In the genomic region with DNA sequence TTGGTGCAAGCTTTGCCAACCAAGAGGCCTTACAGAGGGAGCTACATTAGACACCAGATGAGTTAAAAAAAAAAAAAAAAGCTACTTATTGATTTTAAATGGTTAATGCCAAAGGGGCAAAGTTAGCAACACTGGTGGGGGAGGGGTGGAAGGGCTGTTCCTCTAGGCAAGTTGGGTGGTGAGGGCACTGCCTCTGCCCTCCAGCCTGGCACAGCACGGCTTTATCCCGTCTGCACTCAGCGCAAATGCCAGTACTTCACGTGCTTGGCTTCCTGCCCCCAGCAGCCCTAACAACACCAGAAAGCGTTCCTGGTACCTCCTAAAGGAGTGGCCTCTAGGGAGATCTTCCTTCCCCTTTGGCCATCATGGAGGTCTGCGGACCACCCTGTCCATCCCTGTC, we compare ENCODE assay signal across 14 mouse cellular contexts. TPM values are rescaled to one million over a fixed set of nuclear protein-coding genes. Genes with fewer than 3 reads are reported as not detected.
DNase-seq lines count a peak whose midpoint lies in the region; ATAC-seq and TF ChIP-seq lines count a peak whose summit lies in the region.
"Had no signal": no experiment of that assay in that cellular context is flagged by ENCODE, and none has a peak within 500 bp of the region (broad histone marks: within the 10 kb centered on the region; RNA-seq: fewer than 3 reads in every experiment).

No protein-coding gene starts in this region.

- peak overlapping the region; percentile 85 for H3K4me2 ChIP-seq in hindbrain, postnatal 0 days (ENCODE audit: low read depth, low read length)
- H3K4me2 ChIP-seq: embryonic facial prominence, embryonic 12.5 days; heart, embryonic 15.5 days; liver, embryonic 15.5 days had no signal

- H3K4me1 ChIP-seq in hindbrain, postnatal 0 days (ENCODE audit: insufficient read depth, low read length) = peaks cover 32% of the 10 kb centered on the region

- no peak overlapping the region for H3K4me3 ChIP-seq in left cerebral cortex, adult 2 months
- peak overlapping the region; percentile 6; the same call in 1 of the 2 replicates for H3K4me3 ChIP-seq in hindbrain, postnatal 0 days (ENCODE audit: low read length)
- H3K4me3 ChIP-seq: embryonic facial prominence, embryonic 12.5 days; heart, embryonic 15.5 days; liver, embryonic 15.5 days had no signal

- H3K27me3 ChIP-seq in hindbrain, postnatal 0 days (ENCODE audit: insufficient read depth, low read length) = no peaks in the 10 kb centered on the region

- ATAC-seq in hindbrain, postnatal 0 days = no peak
- ATAC-seq: intestine, postnatal 0 days had no signal

- WGBS in hindbrain, postnatal 0 days = 46% methylated on average over 6 of the region's 6 CpGs

- H3K36me3 ChIP-seq in hindbrain, postnatal 0 days (ENCODE audit: insufficient read depth, low read length) = no peaks in the 10 kb centered on the region
- H3K36me3 ChIP-seq: embryonic facial prominence, embryonic 12.5 days; heart, embryonic 15.5 days; liver, embryonic 15.5 days had no signal

- peak; percentile 16 for DNase-seq in heart, postnatal 4 days
- no peak for DNase-seq in heart, postnatal 36 days
- no peak for DNase-seq in left cerebral cortex, adult 2 months (ENCODE audit: extremely low spot score in 1 of 2, low spot score in 2 of 2)
- no peak for DNase-seq in left cerebral cortex, postnatal 14 days (ENCODE audit: low spot score in 2 of 2)
- peak; percentile 54 for DNase-seq in hindbrain, postnatal 0 days (ENCODE audit: low spot score)
- DNase-seq in kidney, postnatal 4 days = peak; percentile 14 to 29
- no peak for DNase-seq in lung, postnatal 4 days
- DNase-seq: cerebellum, adult 9-11 months; gastrocnemius, postnatal 36 days had no signal

- intact Hi-C loops in heart, postnatal 36 days (cut with DNase I) = no loop called here
- intact Hi-C loops in left cerebral cortex, adult 2 months (cut with DNase I) = no loop called here
- intact Hi-C loops in left cerebral cortex, postnatal 14 days (cut with DNase I) = no loop called here

- TF ChIP-seq CTCF in left cerebral cortex, adult 2 months (IDR thresholded peaks at IDR 0.05) = no peak
- TF ChIP-seq CTCF in hindbrain, postnatal 0 days (IDR thresholded peaks at IDR 0.05; ENCODE audit: low read depth) = no peak

- no peaks in the 10 kb centered on the region for H3K9me3 ChIP-seq in hindbrain, postnatal 0 days (ENCODE audit: low read length)
- H3K9me3 ChIP-seq: embryonic facial prominence, embryonic 12.5 days; heart, embryonic 15.5 days; liver, embryonic 15.5 days had no signal

- 0 out of 2 replicates have a peak overlapping the region, but pooled peaks have one; percentile 19 for H3K27ac ChIP-seq in left cerebral cortex, adult 2 months
- H3K27ac ChIP-seq in hindbrain, postnatal 0 days = no peak overlapping the region
- H3K27ac ChIP-seq: embryonic facial prominence, embryonic 12.5 days; heart, embryonic 15.5 days; liver, embryonic 15.5 days had no signal

- H3K9ac ChIP-seq in hindbrain, postnatal 0 days (replicated peaks; ENCODE audit: low read length) = 0 out of 2 replicates have a peak overlapping the region, but pooled peaks have one; percentile 13
- H3K9ac ChIP-seq: embryonic facial prominence, embryonic 12.5 days; heart, embryonic 15.5 days; liver, embryonic 15.5 days had no signal

RNA-seq across cellular contexts. Expression of a gene that starts 6.2 kb away (rescaled TPM):
- under 1 TPM; 0.17 to 0.18 TPM for total RNA-seq in heart, postnatal 4 days (2021)
- under 1 TPM; 0.17 to 0.22 TPM for total RNA-seq in heart, postnatal 36 days (2021)
- 10 to 100 TPM; 12.6 to 15.5 TPM for total RNA-seq in left cerebral cortex, adult 2 months (2021)
- total RNA-seq in left cerebral cortex, postnatal 14 days (2021) = 10 to 100 TPM in 1 of 2 experiments, 1 to 10 TPM in 1; 7.2 to 12.3 TPM
- 40.9 and 41.2 TPM in 2 replicates for total RNA-seq in hindbrain, postnatal 0 days (2014; rRNA removed)
- 17.6 and 18.0 TPM in 2 replicates for polyA plus RNA-seq in hindbrain, postnatal 0 days (2015; fragmentation: Nextera tagmentation; extraction: Ambion mirVana)

RNA-seq across cellular contexts. Expression of a gene that starts 12.4 kb away (rescaled TPM):
- under 1 TPM; 0.48 to 0.56 TPM for total RNA-seq in heart, postnatal 4 days (2021)
- under 1 TPM; 0.30 to 0.75 TPM for total RNA-seq in heart, postnatal 36 days (2021)
- under 1 TPM; 0.70 to 0.79 TPM for total RNA-seq in left cerebral cortex, adult 2 months (2021)
- under 1 TPM in 1 of 2 experiments, not detected in 1; 0.33 TPM for total RNA-seq in left cerebral cortex, postnatal 14 days (2021)
- 0.10 and 0.11 TPM in 2 replicates for total RNA-seq in hindbrain, postnatal 0 days (2014; rRNA removed)
- polyA plus RNA-seq in hindbrain, postnatal 0 days (2015; fragmentation: Nextera tagmentation; extraction: Ambion mirVana) = 0.55 and 0.69 TPM in 2 replicates
- total RNA-seq: gastrocnemius, postnatal 36 days; megakaryocyte progenitor cell, adult 5-6 weeks had no signal
- polyA plus RNA-seq: liver, embryonic 15.5 days had no signal

RNA-seq across cellular contexts. Expression of a gene that starts 32.5 kb away (rescaled TPM):
- 10 to 100 TPM; 28.6 to 31.6 TPM for total RNA-seq in heart, postnatal 4 days (2021)
- total RNA-seq in heart, postnatal 36 days (2021) = 10 to 100 TPM; 13.9 to 16.6 TPM
- 10 to 100 TPM; 63.8 to 65.7 TPM for total RNA-seq in left cerebral cortex, adult 2 months (2021)
- 10 to 100 TPM; 58.0 to 62.1 TPM for total RNA-seq in left cerebral cortex, postnatal 14 days (2021)
- total RNA-seq in hindbrain, postnatal 0 days (2014; rRNA removed) = 74.5 and 98.7 TPM in 2 replicates
- polyA plus RNA-seq in hindbrain, postnatal 0 days (2015; fragmentation: Nextera tagmentation; extraction: Ambion mirVana) = 171 and 172 TPM in 2 replicates

Comparison
In these comparisons a context has a peak if more than half of its experiments do, and no peak if none do; other contexts are left out.
1. DNase-seq: peak in heart, postnatal 4 days (single experiment), hindbrain, postnatal 0 days (single experiment) and kidney, postnatal 4 days (2 of 2); none in heart, postnatal 36 days (0 of 2), left cerebral cortex, adult 2 months (0 of 2), left cerebral cortex, postnatal 14 days (0 of 2) and lung, postnatal 4 days (0 of 2).
2. RNA of a gene that starts 6.2 kb away (total RNA-seq): 40.9 to 41.2 TPM in hindbrain, postnatal 0 days, 12.6 to 15.5 TPM in left cerebral cortex, adult 2 months and 7.2 to 12.3 TPM in left cerebral cortex, postnatal 14 days; 0.17 to 0.22 TPM in heart, postnatal 36 days and 0.17 to 0.18 TPM in heart, postnatal 4 days; every median in the first group is over 4 times any median in the second.